Mouse (Mus musculus): ENCODE data around the gene Akap6. TPM values are rescaled to one million over a fixed set of nuclear protein-coding genes. Genes with fewer than 3 reads are reported as not detected.

Akap6 gene
- polyA plus RNA-seq, 1 experiment from 2014 or later: 0.05 TPM

GRCm38 (mm10) chr12:53032762-53033161 is 333.6 kb downstream of the Akap6 start:
- no peak overlapping the region for H3K4me3 ChIP-seq
- H3K27ac ChIP-seq: no peak overlapping the region
- H3K4me2 ChIP-seq: no peak overlapping the region
- H3K27me3 ChIP-seq (replicated peaks): no peaks in the 10 kb centered on the region
- no peak overlapping the region for H3K9ac ChIP-seq
- 22% methylated on average over 7 of the region's 7 CpGs for WGBS (ENCODE audit: insufficient replicate concordance)
- no peaks in the 10 kb centered on the region for H3K9me3 ChIP-seq (replicated peaks)
- no peaks in the 10 kb centered on the region for H3K4me1 ChIP-seq
- no peaks in the 10 kb centered on the region for H3K36me3 ChIP-seq
- ATAC-seq: no peak

- ATAC-seq: no peak
- Histone ChIP-seq H3K27me3 (replicated peaks) (no peaks in the 10 kb centered on the region), H3K4me1 (no peaks in the 10 kb centered on the region), H3K4me2 (no peak overlapping the region), H3K9ac (no peak overlapping the region), H3K4me3 (no peak overlapping the region), H3K9me3 (replicated peaks) (no peaks in the 10 kb centered on the region), H3K27ac (no peak overlapping the region), H3K36me3 (no peaks in the 10 kb centered on the region)
- WGBS (ENCODE audit: insufficient replicate concordance): 65% methylated on average over 14 of the region's 14 CpGs
Observed at GRCm38 (mm10) chr12:53033404-53033913, 334.3 kb downstream of the Akap6 start.

GRCm38 (mm10) chr12:53040634-53041033 is 341.5 kb downstream of the Akap6 start:
- H3K9ac ChIP-seq: no peak overlapping the region
- ATAC-seq: no peak
- WGBS (ENCODE audit: insufficient replicate concordance): 67% methylated on average over 5 of the region's 5 CpGs

DNA sequence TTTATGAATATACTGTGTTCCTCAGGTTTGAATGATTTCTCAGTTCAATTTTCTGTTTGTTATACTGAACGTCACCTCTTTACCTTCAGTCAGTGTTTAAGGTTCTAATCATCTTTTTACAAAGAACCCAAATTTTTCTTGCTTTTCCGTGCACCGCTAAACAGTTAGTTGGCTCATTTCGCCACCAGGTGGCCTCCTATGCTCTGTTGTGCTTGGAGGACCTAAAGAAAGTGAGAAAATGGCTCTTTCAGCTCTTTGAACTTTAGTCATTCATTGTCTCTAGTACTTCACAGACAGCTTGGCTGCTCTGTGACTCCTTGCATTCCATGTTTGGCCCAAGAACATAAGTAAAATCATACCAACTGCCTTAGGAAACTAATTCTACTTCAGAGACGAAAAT is 343.6 kb downstream of the Akap6 start:
- ATAC-seq: no peak
- no peaks in the 10 kb centered on the region for H3K9me3 ChIP-seq (replicated peaks)
- H3K27me3 ChIP-seq (replicated peaks): no peaks in the 10 kb centered on the region
- H3K4me3 ChIP-seq: no peak overlapping the region
- H3K4me2 ChIP-seq: no peak overlapping the region
- WGBS (ENCODE audit: insufficient replicate concordance): 23% methylated on average over 5 of the region's 5 CpGs
- no peaks in the 10 kb centered on the region for H3K4me1 ChIP-seq
- H3K9ac ChIP-seq: no peak overlapping the region
- no peak overlapping the region for H3K27ac ChIP-seq
- H3K36me3 ChIP-seq: no peaks in the 10 kb centered on the region

More at GRCm38 (mm10) chr12:53040634-53041033, 341.5 kb downstream of the Akap6 start:
- Histone ChIP-seq H3K27me3 (replicated peaks) (no peaks in the 10 kb centered on the region), H3K4me3 (no peak overlapping the region), H3K4me2 (no peak overlapping the region), H3K36me3 (no peaks in the 10 kb centered on the region), H3K4me1 (no peaks in the 10 kb centered on the region), H3K27ac (no peak overlapping the region), H3K9me3 (replicated peaks) (no peaks in the 10 kb centered on the region)

GRCm38 (mm10) chr12:53057606-53058005 is 358.4 kb downstream of the Akap6 start:
- Histone ChIP-seq H3K4me1 (no peaks in the 10 kb centered on the region), H3K27me3 (replicated peaks) (no peaks in the 10 kb centered on the region), H3K4me2 (no peak overlapping the region), H3K9me3 (replicated peaks) (no peaks in the 10 kb centered on the region), H3K36me3 (no peaks in the 10 kb centered on the region), H3K27ac (no peak overlapping the region), H3K4me3 (no peak overlapping the region), H3K9ac (no peak overlapping the region)
- WGBS (ENCODE audit: insufficient replicate concordance): 85% methylated on average over 7 of the region's 7 CpGs
- ATAC-seq: no peak

DNA sequence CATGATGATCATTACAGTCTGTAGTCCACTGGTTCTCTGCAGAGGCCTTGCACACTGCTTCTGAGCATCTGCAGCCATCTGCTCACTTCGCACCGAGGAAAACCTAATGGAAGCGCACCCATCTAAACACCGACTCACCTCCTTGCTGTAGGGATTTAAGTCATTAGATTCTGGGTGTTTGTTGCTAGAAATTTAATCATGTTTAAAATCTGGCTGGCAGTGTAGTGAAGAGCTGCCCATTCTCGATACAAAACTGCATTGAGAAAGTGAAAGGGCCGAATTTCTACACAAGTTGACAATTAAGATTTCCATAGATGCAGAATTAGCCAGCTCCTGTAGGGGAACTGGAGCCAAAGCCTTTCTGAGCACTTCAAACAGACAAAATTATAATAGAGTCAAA is 361.7 kb downstream of the Akap6 start:
- WGBS (ENCODE audit: insufficient replicate concordance): 71% methylated on average over 6 of the region's 6 CpGs
- Histone ChIP-seq H3K36me3 (no peaks in the 10 kb centered on the region), H3K9ac (no peak overlapping the region), H3K4me3 (no peak overlapping the region), H3K4me2 (no peak overlapping the region), H3K27me3 (replicated peaks) (no peaks in the 10 kb centered on the region), H3K9me3 (replicated peaks) (no peaks in the 10 kb centered on the region), H3K4me1 (no peaks in the 10 kb centered on the region), H3K27ac (no peak overlapping the region)
- ATAC-seq: no peak

DNA sequence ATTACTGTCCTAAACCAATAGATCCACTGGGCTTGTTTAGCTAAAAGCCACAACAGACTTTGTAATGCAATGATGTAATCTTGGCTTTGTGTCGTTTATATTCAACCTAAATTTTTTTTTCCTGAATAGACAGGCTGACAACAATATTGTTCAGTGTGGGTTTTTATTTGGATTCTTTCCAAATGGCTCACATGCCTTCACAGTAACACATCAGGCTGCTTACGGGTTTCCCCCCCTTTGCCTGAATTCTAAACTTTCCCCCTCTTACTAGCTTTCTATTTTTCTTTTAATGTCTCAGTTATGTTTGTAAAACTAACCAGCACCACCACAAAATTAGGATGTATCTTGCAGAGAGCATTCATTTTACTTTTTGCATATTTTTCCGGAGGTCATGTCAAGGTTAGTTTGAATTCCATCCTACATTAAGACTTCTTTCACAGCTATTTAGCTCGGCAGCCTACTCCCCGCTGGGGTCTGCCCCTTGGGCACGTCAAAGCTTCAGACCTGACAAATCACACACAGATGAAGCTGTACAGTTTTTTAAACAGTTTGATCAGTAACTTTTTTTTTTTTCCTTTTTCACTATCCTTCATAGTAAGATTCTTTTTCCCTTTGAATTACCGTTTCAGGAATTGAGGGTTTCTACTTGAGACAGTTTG is 362.4 kb downstream of the Akap6 start:
- no peaks in the 10 kb centered on the region for H3K27me3 ChIP-seq (replicated peaks)
- ATAC-seq: no peak
- no peak overlapping the region for H3K27ac ChIP-seq
- WGBS (ENCODE audit: insufficient replicate concordance): 48% methylated on average over 7 of the region's 7 CpGs
- no peak overlapping the region for H3K4me3 ChIP-seq
- no peak overlapping the region for H3K4me2 ChIP-seq
- no peak overlapping the region for H3K9ac ChIP-seq
- no peaks in the 10 kb centered on the region for H3K4me1 ChIP-seq
- no peaks in the 10 kb centered on the region for H3K36me3 ChIP-seq
- H3K9me3 ChIP-seq (replicated peaks): no peaks in the 10 kb centered on the region

GRCm38 (mm10) chr12:53063003-53063402 is 363.8 kb downstream of the Akap6 start:
- Histone ChIP-seq H3K4me3 (no peak overlapping the region), H3K9ac (no peak overlapping the region), H3K9me3 (replicated peaks) (no peaks in the 10 kb centered on the region), H3K27ac (no peak overlapping the region), H3K4me2 (no peak overlapping the region), H3K4me1 (no peaks in the 10 kb centered on the region), H3K27me3 (replicated peaks) (no peaks in the 10 kb centered on the region), H3K36me3 (no peaks in the 10 kb centered on the region)
- WGBS (ENCODE audit: insufficient replicate concordance): 64% methylated on average over 9 of the region's 9 CpGs
- ATAC-seq: no peak

DNA sequence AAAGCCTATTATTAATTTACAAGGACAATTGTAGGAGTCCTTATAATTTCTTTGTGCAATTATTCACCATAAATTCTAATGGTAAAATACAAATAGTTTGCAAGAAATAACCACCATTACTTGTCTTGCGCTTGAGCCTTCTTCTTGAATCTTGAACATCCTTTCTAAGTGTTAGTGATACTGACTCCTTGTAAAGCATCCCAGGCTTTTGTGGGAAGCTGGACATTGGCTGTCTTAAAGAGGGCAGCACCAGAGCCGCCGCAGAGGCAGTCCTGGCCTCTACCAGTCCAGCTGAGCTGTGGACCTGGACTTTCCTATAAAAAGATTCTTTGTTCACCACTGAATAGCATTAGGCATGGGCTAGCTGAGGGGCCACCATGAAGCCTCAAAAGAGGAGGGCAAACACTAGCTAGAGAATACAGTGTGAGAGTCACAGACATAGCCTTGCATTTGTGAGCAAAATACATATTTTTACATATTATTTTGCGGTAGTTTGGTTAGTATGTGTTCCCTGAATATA is 365.1 kb downstream of the Akap6 start:
- Histone ChIP-seq H3K9ac (no peak overlapping the region), H3K27ac (no peak overlapping the region), H3K4me3 (no peak overlapping the region), H3K9me3 (replicated peaks) (no peaks in the 10 kb centered on the region), H3K36me3 (no peaks in the 10 kb centered on the region), H3K4me1 (no peaks in the 10 kb centered on the region), H3K4me2 (no peak overlapping the region), H3K27me3 (replicated peaks) (no peaks in the 10 kb centered on the region)
- no peak for ATAC-seq
- WGBS (ENCODE audit: insufficient replicate concordance): 71% methylated on average over 4 of the region's 4 CpGs

GRCm38 (mm10) chr12:53065031-53065785 is 366.0 kb downstream of the Akap6 start:
- ATAC-seq: no peak

GRCm38 (mm10) chr12:53066321-53066720 is 367.1 kb downstream of the Akap6 start:
- H3K36me3 ChIP-seq: no peaks in the 10 kb centered on the region
- H3K4me1 ChIP-seq: no peaks in the 10 kb centered on the region
- no peak overlapping the region for H3K4me3 ChIP-seq
- no peak overlapping the region for H3K4me2 ChIP-seq
- H3K27ac ChIP-seq: no peak overlapping the region
- 68% methylated on average over 9 of the region's 9 CpGs for WGBS (ENCODE audit: insufficient replicate concordance)
- no peaks in the 10 kb centered on the region for H3K9me3 ChIP-seq (replicated peaks)
- no peak overlapping the region for H3K9ac ChIP-seq
- ATAC-seq: no peak
- no peaks in the 10 kb centered on the region for H3K27me3 ChIP-seq (replicated peaks)

More at GRCm38 (mm10) chr12:53065031-53065785, 366.0 kb downstream of the Akap6 start:
- no peak overlapping the region for H3K4me2 ChIP-seq
- no peaks in the 10 kb centered on the region for H3K27me3 ChIP-seq (replicated peaks)
- H3K9me3 ChIP-seq (replicated peaks): no peaks in the 10 kb centered on the region
- H3K4me1 ChIP-seq: no peaks in the 10 kb centered on the region
- no peak overlapping the region for H3K4me3 ChIP-seq
- H3K27ac ChIP-seq: no peak overlapping the region
- 73% methylated on average over 11 of the region's 11 CpGs for WGBS (ENCODE audit: insufficient replicate concordance)
- H3K36me3 ChIP-seq: no peaks in the 10 kb centered on the region
- H3K9ac ChIP-seq: no peak overlapping the region

DNA sequence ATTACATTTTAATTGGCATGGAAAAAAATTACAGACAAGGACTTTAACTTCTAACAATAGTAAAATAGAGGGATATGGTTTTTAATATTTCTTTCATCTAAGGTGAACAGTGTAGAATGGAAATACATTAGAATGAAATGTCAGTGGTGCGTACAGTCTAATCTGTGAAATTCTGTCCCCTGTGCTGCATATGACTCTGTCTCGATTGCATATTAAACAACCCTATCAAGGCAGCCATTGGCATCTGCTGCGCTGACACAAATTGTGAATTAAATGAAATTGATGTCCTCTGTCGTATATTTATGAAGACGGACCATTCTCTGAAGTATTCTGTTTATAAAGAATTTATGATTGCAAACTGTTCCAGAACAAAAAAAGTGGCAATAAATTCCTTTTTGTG is 371.7 kb downstream of the Akap6 start:
- Histone ChIP-seq H3K27me3 (replicated peaks) (no peaks in the 10 kb centered on the region), H3K9me3 (replicated peaks) (no peaks in the 10 kb centered on the region), H3K4me3 (no peak overlapping the region), H3K9ac (no peak overlapping the region), H3K36me3 (no peaks in the 10 kb centered on the region), H3K4me2 (no peak overlapping the region), H3K27ac (no peak overlapping the region), H3K4me1 (no peaks in the 10 kb centered on the region)
- ATAC-seq: no peak
- WGBS (ENCODE audit: insufficient replicate concordance): 80% methylated on average over 5 of the region's 5 CpGs

All from liver, embryonic 12.5 days (tissue).